Mouse (Mus musculus) thymus, postnatal 10 days (tissue): Measurements from ENCODE around the gene Rfc1.

ENCODE experiments used
- DNase-seq, 2 experiments: peaks; one replicate each; pipeline ENCODE4 v3.0.0; 2021; ENCODE audit warnings: low spot score in 2 of 2

Rfc1 gene

DNA sequence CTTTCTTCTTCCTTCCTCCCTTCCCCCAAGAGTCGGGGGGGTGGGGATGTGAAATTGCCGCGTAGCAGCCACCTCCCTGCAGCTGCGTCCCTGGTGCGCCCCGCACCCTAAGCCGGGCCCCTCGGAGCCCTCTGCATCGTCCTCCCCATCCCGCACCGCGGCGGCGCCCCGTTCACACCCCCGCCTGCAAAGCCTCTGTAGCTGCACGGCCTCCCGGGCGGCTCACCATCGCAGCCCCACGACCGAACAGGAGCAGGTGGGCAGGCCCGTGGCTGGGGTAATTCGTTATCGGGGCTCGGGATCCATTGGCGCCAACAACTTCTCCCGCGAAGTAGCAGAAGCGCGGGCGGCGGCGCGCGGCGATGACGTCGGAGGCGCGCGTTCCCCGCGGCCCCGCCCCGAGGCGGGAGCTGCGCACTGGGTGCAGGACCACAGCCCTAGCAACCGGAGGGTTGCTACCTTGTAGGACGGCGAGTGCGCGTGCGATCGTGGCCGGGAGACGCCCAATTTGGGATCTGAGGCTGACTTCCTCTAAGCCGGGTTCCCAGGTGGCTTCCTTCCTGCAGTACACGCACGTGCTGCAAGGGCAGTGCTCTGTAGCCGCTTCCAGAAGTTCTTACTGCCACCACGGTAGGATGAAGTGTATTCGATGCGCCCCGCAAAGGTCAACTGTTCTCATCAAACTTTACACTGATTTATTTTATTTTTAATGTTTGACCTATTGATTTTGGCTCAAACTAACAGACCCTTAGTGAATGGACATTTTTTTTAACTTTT lies at the start of gene Rfc1:
TSS of gene Rfc1 (minus strand) at position 373 of the 777 bp plus-strand sequence.
- peak; percentile 72 to 79 for DNase-seq

DNA sequence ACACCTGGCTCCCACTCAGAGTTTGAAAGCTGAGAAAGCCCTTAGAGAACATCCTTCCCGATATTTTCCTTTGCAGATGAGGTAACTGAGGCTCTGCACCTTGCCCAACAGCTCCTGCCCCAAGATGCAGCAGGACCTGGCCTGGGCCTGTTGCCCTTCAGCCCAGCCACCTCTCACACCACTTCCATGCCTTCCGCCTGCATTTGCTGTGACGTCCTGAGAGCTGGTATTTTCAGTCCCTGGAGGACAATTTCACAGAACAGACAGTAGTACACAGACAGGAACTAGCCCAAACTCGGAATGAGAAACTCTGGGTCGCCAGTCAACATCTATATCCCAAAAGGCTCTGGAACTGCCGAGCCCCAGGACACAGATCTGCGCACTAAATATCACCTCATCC lies 39.3 kb upstream of the Rfc1 start:
- no peak for DNase-seq

DNA sequence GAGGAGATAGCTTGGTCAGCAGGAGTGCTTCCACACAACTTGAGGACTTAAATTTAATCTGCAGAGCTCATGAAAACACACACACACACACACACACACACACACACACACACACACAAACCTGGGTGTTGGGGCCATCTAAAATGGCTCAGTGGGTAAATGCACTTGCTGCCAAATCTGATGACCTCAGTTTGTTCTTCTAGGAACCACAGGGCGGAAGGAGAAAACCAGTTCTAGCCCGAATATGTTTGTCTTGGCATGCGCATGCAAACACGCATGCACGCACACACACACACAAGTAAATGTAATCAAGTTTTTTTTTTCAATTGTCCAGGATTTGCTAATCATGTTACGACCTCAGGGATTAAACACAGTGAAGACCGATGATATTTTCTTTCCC lies 36.1 kb upstream of the Rfc1 start:
- DNase-seq = no peak

DNA sequence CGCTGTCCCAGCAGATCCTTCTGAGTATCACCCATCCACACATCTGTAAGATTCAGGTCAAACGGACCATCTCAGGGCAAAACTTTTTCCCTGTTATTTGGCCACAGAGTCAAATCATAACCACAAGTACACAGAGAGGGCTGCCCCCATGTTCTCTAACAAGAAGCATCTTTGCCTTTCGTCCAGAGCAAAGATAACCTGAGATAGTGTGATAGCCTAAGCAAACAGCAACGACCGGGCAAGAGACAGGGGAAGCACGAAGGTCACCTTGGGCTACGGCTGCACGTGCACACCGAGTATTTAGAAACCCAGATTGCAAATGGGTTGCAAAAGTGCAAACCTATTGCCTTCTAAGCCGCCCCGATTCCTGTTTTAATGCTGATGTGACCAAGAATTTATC lies 32.4 kb upstream of the Rfc1 start:
- no peak for DNase-seq

DNA sequence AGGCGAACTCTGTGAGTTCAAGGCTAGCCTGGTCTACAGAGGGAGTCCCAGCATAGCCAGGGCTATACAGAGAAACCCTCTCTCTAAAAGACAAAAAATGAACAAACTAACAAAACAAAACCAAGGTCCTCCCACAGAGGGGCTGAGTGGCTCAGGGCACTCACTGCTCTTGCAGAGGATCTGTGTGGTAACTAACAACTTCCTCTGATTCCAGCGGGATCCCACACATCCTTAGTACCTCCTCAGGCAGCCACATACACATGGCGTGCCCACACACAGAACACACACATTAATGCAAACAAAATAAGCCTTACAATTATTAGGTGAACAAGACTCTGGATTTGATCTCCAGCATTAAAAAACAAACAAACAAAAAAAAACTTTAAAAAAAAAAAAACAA lies 22.3 kb upstream of the Rfc1 start:
- DNase-seq = no peak

DNA sequence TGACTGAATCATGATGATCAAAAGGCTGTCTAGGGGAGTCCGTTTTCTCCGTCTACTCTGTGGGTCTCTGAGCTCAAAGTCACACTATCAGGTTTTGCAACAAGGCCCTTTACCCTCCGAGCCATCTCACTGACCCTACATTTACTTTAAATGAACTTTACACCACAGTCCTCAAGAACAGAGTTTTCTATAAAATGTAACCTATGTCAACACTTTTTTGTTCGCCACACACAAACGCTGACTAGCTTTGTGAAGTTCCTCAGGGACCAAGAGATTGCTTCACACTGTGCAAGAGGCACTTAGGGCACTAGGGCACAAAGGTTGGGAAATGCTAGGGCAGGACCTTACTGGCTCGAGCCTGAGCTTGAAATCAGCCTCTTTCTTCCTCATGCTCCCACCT lies 21.4 kb upstream of the Rfc1 start:
- no peak for DNase-seq

DNA sequence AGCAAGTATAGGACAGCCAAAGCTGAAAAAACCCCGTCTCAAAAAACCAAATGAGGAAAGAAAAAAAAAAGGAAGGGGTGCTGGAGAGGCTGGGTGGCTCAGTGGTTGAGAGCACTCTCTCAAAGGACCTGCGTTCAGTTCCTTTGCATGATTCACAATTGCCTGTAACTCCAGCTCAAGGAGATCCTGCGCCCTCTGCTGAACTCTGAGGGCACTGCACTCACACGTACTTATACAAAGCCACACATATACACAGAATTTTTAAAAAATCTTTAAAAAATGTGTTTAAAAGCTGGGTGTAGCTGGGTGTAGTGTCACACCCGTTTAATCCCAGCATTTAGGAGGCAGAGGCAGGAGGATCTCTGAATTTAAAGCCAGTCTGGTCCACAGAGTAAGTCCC lies 19.5 kb upstream of the Rfc1 start:
- no peak for DNase-seq

DNA sequence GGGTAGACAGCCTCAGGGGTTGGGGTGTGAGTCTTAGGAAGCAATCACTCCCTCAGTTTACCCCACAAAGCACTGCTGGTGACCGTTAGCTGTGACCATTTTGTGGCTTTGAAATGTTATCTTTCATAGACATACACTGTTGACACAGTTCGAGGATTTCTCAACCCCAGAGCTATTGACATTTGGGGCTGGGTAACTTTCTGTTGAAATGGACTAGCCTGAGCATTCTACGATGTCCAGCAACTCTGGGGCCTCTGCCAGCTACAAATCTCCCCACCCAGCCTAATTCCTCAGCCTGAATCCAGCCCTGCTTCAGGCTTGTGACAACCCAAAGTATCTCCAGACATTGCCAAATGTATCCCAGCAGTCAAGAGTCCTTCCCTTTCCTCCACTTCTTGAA lies 18.6 kb upstream of the Rfc1 start:
- DNase-seq = no peak

DNA sequence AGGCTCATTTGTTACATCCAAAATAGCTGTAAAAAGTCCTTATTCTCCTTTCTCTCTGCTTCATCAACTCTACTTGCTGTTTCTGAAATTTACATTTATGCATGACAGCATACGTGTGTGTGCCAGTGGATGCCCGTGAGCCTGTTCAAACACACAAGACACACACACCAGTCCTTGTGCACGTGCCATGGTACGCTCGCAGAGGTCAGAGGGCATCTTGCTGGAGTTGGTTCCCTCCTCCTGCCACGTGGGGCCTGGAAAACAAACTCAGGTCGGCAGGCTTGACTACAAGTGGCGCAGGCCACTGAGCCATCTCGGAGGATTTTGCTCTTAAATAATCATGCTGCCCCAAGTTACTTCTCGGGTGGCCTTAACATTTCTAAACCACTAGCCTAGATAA lies 15.0 kb upstream of the Rfc1 start:
- no peak for DNase-seq

DNA sequence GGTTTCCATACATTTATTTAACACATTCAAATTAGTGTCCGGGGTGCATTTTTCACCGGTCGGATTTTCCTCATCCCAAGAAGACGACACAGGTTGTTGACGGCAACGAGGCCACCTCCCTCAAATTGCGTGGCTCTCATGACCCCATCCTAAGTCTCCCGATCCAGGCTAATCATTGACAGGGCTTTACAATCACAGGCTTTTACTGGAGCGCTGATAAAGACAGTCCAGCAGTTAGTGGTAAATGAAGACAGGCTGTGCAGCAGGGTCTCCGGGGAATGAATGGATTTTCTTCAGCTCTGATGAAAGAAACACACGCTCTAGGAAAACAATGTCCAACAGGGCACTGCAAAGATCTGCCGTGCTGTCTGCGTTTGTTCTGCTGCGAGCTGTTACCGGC lies 12.7 kb upstream of the Rfc1 start, which contains the start of gene Klb:
TSS of gene Klb (plus strand) at position 147 of the 400 bp plus-strand sequence.
- no peak for DNase-seq

DNA sequence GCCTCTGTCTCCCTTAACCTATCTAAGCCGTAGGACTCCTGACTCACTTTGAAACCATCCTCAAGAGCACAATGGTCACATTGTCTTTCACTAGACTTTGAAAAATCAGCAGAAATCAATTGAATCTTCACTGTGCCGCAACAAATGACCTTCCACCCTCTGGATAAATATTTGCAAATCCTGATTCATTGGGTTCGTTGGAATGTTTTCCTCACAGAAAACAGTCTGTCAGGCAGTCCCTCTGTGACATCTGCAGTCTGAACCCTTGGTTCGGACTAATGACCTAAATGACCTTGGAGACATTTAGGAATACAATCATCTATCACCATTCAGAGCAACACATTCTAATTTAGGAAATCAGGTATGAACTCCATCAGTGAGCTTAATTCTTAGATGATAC lies 4.7 kb upstream of the Rfc1 start:
- no peak for DNase-seq

DNA sequence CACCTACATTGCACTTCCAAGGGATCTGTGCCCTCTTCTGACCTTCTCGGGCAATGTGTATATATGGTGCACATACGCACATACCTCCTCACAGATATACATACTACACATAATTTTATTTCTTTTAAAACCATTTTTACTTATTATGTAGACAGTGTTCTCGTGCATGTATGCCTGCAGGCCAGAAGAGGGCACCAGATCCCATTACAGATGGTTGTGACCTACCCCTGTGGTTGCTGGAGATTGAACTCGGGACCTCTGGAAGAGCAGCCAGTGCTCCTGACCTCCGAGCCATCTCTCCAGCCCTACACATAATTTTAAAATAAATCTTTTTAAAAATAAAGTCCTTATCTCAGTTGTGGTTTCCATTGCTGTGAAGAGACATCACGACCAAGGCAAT lies 2.9 kb upstream of the Rfc1 start:
- DNase-seq = no peak

DNA sequence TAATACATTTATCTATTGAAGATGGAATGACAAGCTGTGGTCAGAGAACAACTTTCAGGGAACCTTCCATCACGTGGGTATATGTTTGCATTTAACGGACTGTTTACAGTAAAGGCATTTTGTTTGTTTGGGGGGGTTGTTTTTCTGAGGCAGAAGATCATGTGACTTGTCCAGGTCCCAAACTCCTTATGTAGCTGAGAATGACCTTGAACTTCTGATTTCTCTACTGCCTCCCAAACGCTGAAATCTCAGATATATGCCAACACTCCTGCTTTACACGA lies 545 bp upstream of the Rfc1 start:
- no peak for DNase-seq

DNA sequence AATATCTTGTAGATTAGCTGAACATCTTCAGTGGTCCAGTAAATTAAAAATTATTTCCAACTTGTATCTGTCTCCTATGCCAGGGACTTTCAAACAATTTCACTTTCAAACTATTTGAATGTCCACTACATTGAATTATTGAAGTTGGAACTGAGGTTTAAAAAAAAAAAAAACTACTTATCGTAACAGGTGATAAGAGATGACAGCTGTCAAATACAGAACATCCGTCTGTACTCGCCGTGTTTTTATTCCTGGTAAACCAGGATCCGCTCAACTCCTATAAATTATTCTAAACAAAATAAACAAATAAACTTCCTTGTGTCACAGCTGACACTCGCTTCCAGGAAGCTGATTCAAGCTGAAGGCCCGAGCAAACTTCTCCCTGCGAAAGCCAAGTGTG lies 682 bp downstream of the Rfc1 start:
- no peak for DNase-seq

DNA sequence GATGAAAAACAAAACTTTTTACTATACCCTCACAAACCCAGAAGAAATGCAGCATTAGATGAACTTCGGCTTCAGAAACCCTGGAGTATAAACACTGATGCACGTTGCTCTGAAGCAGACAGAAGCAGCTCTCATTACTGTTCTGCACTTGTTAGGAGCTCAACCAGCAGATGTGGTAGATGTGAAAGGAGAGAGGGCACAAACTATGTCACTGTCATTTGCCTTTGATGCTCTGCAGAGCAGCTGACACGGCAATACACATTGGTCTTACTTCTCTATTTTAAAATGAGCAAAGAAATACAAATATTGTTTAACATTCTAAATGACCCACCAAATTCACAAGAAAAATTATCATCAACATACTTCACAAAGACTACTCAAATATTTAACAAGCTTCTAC lies 5.5 kb downstream of the Rfc1 start:
- no peak for DNase-seq

DNA sequence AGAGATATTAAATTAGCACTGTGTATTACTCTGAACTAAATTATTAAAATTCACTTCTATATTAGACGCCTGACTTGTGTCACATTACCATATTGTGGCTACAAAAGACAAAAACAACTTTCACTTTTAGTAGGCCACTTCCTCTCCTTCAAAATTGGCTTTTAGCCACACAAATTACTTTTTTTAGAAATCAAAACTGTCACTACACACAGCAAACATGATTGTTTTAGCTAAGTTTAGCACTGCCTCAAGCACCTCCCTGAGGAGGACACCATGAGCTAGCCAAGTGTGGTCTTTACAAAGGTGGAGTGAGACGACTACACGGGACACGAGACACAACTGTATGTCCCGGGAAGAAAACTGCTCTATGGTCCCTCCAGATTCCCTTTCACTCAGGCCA lies 9.3 kb downstream of the Rfc1 start:
- no peak for DNase-seq

DNA sequence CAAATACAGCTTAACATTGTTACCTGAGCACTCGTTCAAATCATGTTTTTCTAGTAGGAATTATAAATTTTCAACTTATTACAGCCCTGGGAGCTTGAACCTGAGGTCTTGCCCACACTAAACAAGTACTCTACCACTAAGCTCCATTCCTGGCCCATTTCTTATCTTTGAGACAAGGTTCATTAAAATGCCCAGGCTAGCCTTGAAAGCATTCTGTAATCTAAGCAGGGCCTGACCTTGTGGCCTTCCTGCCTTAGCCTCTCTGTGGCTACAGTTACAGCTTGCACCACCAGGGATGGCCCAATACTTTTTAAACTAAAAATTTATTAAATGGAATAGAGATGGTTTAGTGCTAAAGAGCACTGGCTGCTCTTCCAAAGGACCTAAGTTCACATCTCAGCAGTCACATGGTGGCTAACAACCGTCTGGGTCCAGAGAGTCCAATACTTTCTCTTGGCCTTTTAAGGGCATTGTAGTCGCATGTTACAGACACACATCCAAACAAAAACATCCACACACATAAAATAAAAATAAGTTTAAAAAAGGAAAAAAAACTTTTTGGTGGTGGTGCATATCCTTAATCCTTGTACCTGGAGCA lies 10.6 kb downstream of the Rfc1 start:
- DNase-seq = no peak

DNA sequence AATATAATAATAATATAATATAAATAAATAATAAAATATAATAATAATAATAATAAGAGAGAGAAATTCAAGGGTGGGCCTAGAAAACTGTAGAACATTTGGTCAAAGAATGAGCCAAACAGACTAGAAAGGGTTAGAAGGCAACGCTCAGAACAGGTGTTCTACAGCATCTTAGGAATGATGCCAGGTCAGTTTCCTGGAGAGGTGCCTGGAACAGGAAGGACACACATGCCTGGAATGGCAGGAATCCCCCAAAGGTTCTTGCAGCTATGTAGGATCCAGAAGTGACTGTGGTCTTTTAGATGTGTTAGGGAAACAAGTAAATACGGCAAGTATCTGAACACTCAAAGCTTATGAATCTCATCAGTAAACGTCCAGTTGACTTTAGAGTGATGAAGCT lies 11.2 kb downstream of the Rfc1 start:
- DNase-seq = no peak

DNA sequence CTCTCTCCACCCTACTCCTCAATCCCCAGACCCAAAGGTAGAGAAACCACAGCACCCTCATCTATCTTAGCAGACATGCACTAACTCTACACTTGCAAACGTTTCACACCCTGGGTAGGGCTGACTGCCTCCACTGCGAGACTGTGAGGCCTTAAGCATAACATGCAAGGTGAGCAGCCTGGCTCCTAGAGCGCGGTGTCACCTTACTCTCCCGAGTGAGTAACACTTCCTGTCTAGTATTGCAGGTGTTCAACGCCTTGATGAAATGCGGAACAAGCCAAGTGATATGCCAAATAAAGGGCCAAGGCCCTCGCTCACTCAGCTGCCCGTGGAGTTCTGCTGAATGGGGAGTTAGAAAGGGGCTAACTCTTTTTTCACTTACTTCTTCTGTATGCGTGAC lies 13.3 kb downstream of the Rfc1 start:
- DNase-seq = peak; percentile 13 to 14

DNA sequence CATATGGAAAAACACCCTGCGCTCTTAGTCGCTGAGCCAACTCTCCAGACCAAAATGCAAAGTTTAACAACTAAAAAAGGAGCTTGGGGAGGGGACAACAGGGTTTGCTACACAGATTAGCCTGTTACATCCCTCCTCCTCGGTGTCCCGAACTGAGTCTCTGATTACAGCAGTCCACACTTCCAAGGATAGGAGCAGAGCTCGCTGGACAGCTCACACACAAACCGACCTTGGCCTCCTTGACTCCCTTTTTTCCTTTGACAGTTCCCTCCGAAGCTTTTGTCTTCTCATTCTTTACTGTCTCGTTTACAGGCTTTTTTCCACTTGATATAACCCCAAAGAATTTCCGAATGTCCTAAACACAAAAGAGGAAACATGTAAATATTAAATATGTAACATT lies 16.3 kb downstream of the Rfc1 start:
- DNase-seq = no peak

DNA sequence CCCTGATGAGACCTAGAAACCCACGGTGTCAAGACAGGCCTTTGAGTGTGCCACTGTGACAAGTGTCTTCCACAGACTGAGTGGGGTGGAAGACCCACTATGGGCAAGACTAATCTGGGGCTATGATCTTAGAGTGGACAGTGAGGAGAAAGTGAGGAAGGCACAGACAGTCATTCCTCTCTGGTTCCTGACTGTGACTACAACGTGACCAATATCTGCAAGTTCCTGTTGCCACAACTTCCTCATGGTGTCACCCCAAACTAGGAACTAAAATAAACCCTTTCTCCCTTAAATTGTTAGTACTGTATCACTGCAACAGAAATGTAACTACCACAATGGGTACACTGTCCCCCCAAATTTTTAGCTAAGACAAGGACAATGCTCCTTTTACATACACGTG lies 26.6 kb downstream of the Rfc1 start:
- no peak for DNase-seq

DNA sequence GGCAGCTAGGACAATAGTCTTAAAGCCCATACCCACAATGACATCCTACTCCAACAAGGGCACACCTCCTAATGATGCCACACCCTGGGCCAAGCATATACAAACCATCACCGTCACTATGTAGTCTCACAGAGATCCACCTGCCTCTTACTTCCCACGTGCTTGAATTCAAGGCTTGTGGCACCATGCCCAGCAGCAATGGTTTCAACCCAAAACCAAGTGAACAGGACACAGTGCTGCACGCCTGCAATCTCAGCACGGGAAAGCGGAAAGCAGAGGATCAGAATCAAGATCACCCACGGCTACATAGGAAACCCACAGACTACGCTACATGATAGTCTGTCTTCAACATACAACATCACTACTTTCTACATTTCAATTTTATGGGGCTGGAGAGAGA lies 27.3 kb downstream of the Rfc1 start:
- no peak for DNase-seq

DNA sequence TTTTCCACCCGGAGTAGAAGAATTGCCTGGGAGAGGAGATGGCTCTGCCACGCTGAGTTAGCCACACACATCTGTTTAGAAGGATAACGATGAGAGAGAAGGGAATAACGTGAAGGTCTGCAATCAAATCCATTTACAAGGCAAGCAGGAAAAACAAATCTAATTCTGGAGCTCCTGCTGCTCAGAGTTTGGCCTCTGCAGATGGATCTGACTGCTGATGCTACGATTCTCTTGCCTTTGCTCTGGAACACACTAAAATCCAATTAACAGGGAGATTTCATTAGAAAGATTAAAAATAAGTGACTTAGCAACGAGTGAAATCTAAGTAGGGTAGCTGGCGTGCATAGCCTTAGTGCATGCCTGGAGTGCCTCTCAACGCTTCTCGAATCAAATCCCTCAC lies 30.0 kb downstream of the Rfc1 start:
- DNase-seq = no peak

DNA sequence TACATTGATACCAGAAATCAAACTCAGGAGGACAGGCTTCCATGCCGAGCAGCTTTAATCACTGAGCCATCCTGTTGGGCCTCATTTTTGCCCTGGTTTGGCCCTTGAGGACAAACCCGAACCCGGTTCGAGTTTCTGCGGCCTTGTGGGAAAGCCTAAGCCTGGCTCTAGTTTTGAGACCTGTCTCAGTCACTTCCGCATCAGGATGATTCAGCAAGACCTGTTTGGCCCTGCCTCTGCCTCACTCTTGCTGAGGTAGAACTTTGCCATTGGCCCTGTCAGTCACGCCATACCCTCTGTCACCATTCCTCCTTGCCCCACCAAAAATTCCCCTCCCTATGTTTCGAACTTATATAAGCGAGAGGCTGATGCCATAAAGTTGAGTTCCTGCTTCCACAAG lies 35.3 kb downstream of the Rfc1 start:
- no peak for DNase-seq
